In the genomic region with DNA sequence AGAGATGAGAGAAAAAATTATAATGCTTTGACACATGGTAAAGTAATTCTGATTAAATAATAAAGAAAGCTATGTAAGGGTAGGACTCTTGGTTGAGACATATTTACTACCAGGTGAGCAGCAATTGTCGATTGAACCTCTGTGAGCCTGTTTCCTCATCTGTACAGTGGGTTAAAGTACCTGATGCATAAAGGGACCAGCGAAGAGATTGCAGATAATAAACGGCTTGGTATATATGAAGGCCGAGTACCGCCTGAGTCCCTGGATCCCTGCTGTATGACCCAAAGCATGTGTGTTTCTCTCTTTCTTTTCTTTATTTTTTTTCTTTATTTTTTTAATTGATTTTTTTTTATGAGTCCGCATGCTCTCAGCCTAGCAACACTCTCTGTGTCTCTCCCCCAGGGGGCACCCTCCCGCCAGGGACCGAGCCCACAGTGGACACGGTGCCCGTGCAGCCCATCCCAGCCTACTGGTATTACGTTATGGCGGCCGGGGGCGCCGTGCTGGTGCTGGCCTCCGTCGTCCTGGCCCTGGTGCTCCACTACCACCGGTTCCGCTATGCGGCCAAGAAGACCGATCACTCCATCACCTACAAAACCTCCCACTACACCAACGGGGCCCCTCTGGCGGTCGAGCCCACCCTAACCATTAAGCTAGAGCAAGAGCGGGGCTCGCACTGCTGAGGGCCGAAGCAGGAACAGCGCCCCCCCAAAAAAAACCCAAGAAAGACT, we compare ENCODE assay signal across 8 mouse cellular contexts.
DNase-seq lines count a peak whose midpoint lies in the region; ATAC-seq lines count a peak whose summit lies in the region.

No protein-coding gene starts in this region.

- H3K27ac ChIP-seq in forebrain, embryonic 14.5 days (ENCODE audit: low read depth, low read length): no peak overlapping the region
- peak overlapping the region; percentile 27; the same call in 1 of the 2 replicates for H3K27ac ChIP-seq in intestine, embryonic 15.5 days
- H3K27ac ChIP-seq in midbrain, embryonic 14.5 days (replicated peaks; ENCODE audit: low read depth, low read length): no peak overlapping the region; the same call in 1 of the 2 replicates
- 0 out of 2 replicates have a peak overlapping the region, but pooled peaks have one; percentile 15 for H3K27ac ChIP-seq in stomach, embryonic 14.5 days (ENCODE audit: low read length)

- peak; percentile 82 for ATAC-seq in forebrain, embryonic 14.5 days
- ATAC-seq in intestine, embryonic 15.5 days: peak; percentile 72
- peak; percentile 72; the same call in 1 of the 2 replicates for ATAC-seq in midbrain, embryonic 14.5 days (ENCODE audit: low FRiP score, low TSS enrichment)
- ATAC-seq in stomach, embryonic 14.5 days (ENCODE audit: insufficient number of reproducible peaks, insufficient read depth, low FRiP score, low read depth): peak; percentile 68; the same call in 1 of the 2 replicates

- no peaks in the 10 kb centered on the region for H3K36me3 ChIP-seq in forebrain, embryonic 14.5 days (ENCODE audit: control insufficient read depth, insufficient read depth, low read length)
- H3K36me3 ChIP-seq in intestine, embryonic 15.5 days: no peaks in the 10 kb centered on the region
- no peaks in the 10 kb centered on the region for H3K36me3 ChIP-seq in midbrain, embryonic 14.5 days (ENCODE audit: control insufficient read depth, insufficient read depth, low read length)
- no peaks in the 10 kb centered on the region for H3K36me3 ChIP-seq in stomach, embryonic 14.5 days (ENCODE audit: control insufficient read depth, insufficient read depth, low read length)

- H3K9ac ChIP-seq in forebrain, embryonic 14.5 days (ENCODE audit: low read length): peak overlapping the region; percentile 1; the same call in 1 of the 2 replicates
- H3K9ac ChIP-seq in intestine, embryonic 15.5 days: no peak overlapping the region
- no peak overlapping the region for H3K9ac ChIP-seq in midbrain, embryonic 14.5 days (replicated peaks; ENCODE audit: low read length)
- H3K9ac ChIP-seq in stomach, embryonic 14.5 days (replicated peaks; ENCODE audit: low read depth, low read length): no peak overlapping the region; the same call in 1 of the 2 replicates

- H3K4me1 ChIP-seq in forebrain, embryonic 14.5 days (ENCODE audit: control insufficient read depth, insufficient read depth, low read length): peaks cover 18% of the 10 kb centered on the region
- H3K4me1 ChIP-seq in intestine, embryonic 15.5 days (replicated peaks): peaks cover 7% of the 10 kb centered on the region; the same call in 1 of the 2 replicates
- peaks cover 17% of the 10 kb centered on the region; the same call in 1 of the 2 replicates for H3K4me1 ChIP-seq in midbrain, embryonic 14.5 days (ENCODE audit: control insufficient read depth, insufficient read depth, low read length)
- 0 out of 2 replicates have a peak, but pooled peaks cover 3% of the 10 kb centered on the region for H3K4me1 ChIP-seq in stomach, embryonic 14.5 days (ENCODE audit: control insufficient read depth, insufficient read depth, low read length)

- peak; percentile 73 to 74 for DNase-seq in cerebellum, postnatal 14 days
- DNase-seq in cerebellum, adult 8-10 months: no peak
- DNase-seq in adrenal gland, adult (ENCODE audit: inconsistent age in 2 of 2, low spot score in 1 of 2): peak; percentile 59 to 75
- peak; percentile 64 for DNase-seq in forebrain, embryonic 14.5 days (ENCODE audit: low spot score)
- DNase-seq in liver: peak; percentile 61
- peak; percentile 70 for DNase-seq in midbrain, embryonic 14.5 days

- 14% methylated on average over 28 of the region's 28 CpGs for WGBS in forebrain, embryonic 14.5 days
- 43% methylated on average over 28 of the region's 28 CpGs for WGBS in intestine, embryonic 15.5 days
- WGBS in midbrain, embryonic 14.5 days: 17% methylated on average over 28 of the region's 28 CpGs
- 21% methylated on average over 28 of the region's 28 CpGs for WGBS in stomach, embryonic 14.5 days

- H3K4me2 ChIP-seq in forebrain, embryonic 14.5 days (ENCODE audit: low read length): peak overlapping the region; percentile 43
- H3K4me2 ChIP-seq in intestine, embryonic 15.5 days (replicated peaks): peak overlapping the region; percentile 44
- peak overlapping the region; percentile 43 for H3K4me2 ChIP-seq in midbrain, embryonic 14.5 days (ENCODE audit: low read length)
- peak overlapping the region; percentile 45 for H3K4me2 ChIP-seq in stomach, embryonic 14.5 days (replicated peaks; ENCODE audit: low read depth, low read length)

- H3K9me3 ChIP-seq in forebrain, embryonic 14.5 days (replicated peaks; ENCODE audit: control insufficient read depth, low read length): no peaks in the 10 kb centered on the region
- H3K9me3 ChIP-seq in intestine, embryonic 15.5 days: no peaks in the 10 kb centered on the region
- H3K9me3 ChIP-seq in midbrain, embryonic 14.5 days (ENCODE audit: control insufficient read depth, low read length): no peaks in the 10 kb centered on the region
- no peaks in the 10 kb centered on the region for H3K9me3 ChIP-seq in stomach, embryonic 14.5 days (ENCODE audit: control insufficient read depth, low read depth, low read length)

- no peaks in the 10 kb centered on the region for H3K27me3 ChIP-seq in forebrain, embryonic 14.5 days (replicated peaks; ENCODE audit: control insufficient read depth, insufficient read depth, low read length)
- H3K27me3 ChIP-seq in intestine, embryonic 15.5 days (replicated peaks): no peaks in the 10 kb centered on the region
- H3K27me3 ChIP-seq in midbrain, embryonic 14.5 days (ENCODE audit: control insufficient read depth, insufficient read depth, low read length): no peaks in the 10 kb centered on the region
- no peaks in the 10 kb centered on the region for H3K27me3 ChIP-seq in stomach, embryonic 14.5 days (ENCODE audit: control insufficient read depth, insufficient read depth, low read length)

- H3K4me3 ChIP-seq in forebrain, embryonic 14.5 days (ENCODE audit: low read depth, low read length): peak overlapping the region; percentile 8
- H3K4me3 ChIP-seq in intestine, embryonic 15.5 days (replicated peaks): peak overlapping the region; percentile 7; the same call in 1 of the 2 replicates
- peak overlapping the region; percentile 15; the same call in 1 of the 2 replicates for H3K4me3 ChIP-seq in midbrain, embryonic 14.5 days (replicated peaks; ENCODE audit: low read depth, low read length)
- H3K4me3 ChIP-seq in stomach, embryonic 14.5 days (ENCODE audit: low read depth, low read length): peak overlapping the region; percentile 25; the same call in 1 of the 2 replicates

Comparison
In these comparisons a context has a peak if more than half of its experiments do, and no peak if none do; other contexts are left out.
1. H3K27ac ChIP-seq: peak in intestine, embryonic 15.5 days (single experiment) and stomach, embryonic 14.5 days (single experiment); none in forebrain, embryonic 14.5 days (single experiment) and midbrain, embryonic 14.5 days (single experiment).
2. Peak in every context shown above with its lines, with median percentiles within 50 percentile points of each other: ATAC-seq, H3K4me2 ChIP-seq and H3K4me3 ChIP-seq.